9 mouse cellular contexts compared by ENCODE assay signal in genomic region chr12:8781681-8782378, GRCm38 (mm10). TPM values are rescaled to one million over a fixed set of nuclear protein-coding genes. Genes with fewer than 3 reads are reported as not detected.
DNase-seq lines count a peak whose midpoint lies in the region; ATAC-seq lines count a peak whose summit lies in the region.
"Had no signal": no experiment of that assay in that cellular context is flagged by ENCODE, and none has a peak within 500 bp of the region (broad histone marks: within the 10 kb centered on the region; RNA-seq: fewer than 3 reads in every experiment).

No protein-coding gene starts in this region.

- H3K4me2 ChIP-seq in heart, embryonic 11.5 days = no peak overlapping the region
- no peak overlapping the region for H3K4me2 ChIP-seq in midbrain, embryonic 13.5 days (replicated peaks)
- no peak overlapping the region for H3K4me2 ChIP-seq in neural tube, embryonic 15.5 days

- no peaks in the 10 kb centered on the region for H3K27me3 ChIP-seq in heart, embryonic 11.5 days (ENCODE audit: control insufficient read depth, insufficient read depth, low read length)
- no peaks in the 10 kb centered on the region for H3K27me3 ChIP-seq in midbrain, embryonic 13.5 days
- H3K27me3 ChIP-seq in neural tube, embryonic 15.5 days (replicated peaks) = no peaks in the 10 kb centered on the region

- peak; percentile 72 to 87 for DNase-seq in heart, adult 18-20 months
- peak; percentile 66 for DNase-seq in cerebellum, adult 8-10 months
- peak; percentile 68 to 78 for DNase-seq in heart, postnatal 14 days
- peak; percentile 22 for DNase-seq in ovary, postnatal 10 days (ENCODE audit: low spot score)
- DNase-seq in layer of hippocampus, adult 18-20 months (ENCODE audit: low spot score in 2 of 2) = no peak

- H3K4me3 ChIP-seq in heart, embryonic 11.5 days (ENCODE audit: low read depth, low read length) = no peak overlapping the region
- no peak overlapping the region for H3K4me3 ChIP-seq in midbrain, embryonic 13.5 days (replicated peaks)
- no peak overlapping the region for H3K4me3 ChIP-seq in neural tube, embryonic 15.5 days (replicated peaks)

- ATAC-seq in heart, embryonic 11.5 days (replicated peaks; ENCODE audit: insufficient number of reproducible peaks, low FRiP score, low TSS enrichment) = no peak
- ATAC-seq in midbrain, embryonic 13.5 days = no peak
- no peak for ATAC-seq in neural tube, embryonic 15.5 days (ENCODE audit: low FRiP score)

- no peaks in the 10 kb centered on the region for H3K36me3 ChIP-seq in heart, embryonic 11.5 days (ENCODE audit: control insufficient read depth, insufficient read depth, low read length)
- no peaks in the 10 kb centered on the region for H3K36me3 ChIP-seq in midbrain, embryonic 13.5 days
- no peaks in the 10 kb centered on the region for H3K36me3 ChIP-seq in neural tube, embryonic 15.5 days

- H3K9ac ChIP-seq in heart, embryonic 11.5 days (ENCODE audit: low read depth, low read length) = no peak overlapping the region
- no peak overlapping the region for H3K9ac ChIP-seq in midbrain, embryonic 13.5 days (replicated peaks)
- H3K9ac ChIP-seq in neural tube, embryonic 15.5 days (replicated peaks) = no peak overlapping the region

- no peaks in the 10 kb centered on the region for H3K9me3 ChIP-seq in heart, embryonic 11.5 days (replicated peaks; ENCODE audit: control insufficient read depth, low read length)
- H3K9me3 ChIP-seq in midbrain, embryonic 13.5 days = no peaks in the 10 kb centered on the region
- no peaks in the 10 kb centered on the region for H3K9me3 ChIP-seq in neural tube, embryonic 15.5 days (replicated peaks)

- intact Hi-C loops in heart, postnatal 14 days (cut with DNase I) = no loop called here

- WGBS in heart, embryonic 11.5 days (ENCODE audit: insufficient replicate concordance) = 74% methylated on average over 9 of the region's 9 CpGs
- 87% methylated on average over 9 of the region's 9 CpGs for WGBS in midbrain, embryonic 13.5 days
- 84% methylated on average over 9 of the region's 9 CpGs for WGBS in neural tube, embryonic 15.5 days

- peaks cover 13% of the 10 kb centered on the region for H3K4me1 ChIP-seq in heart, embryonic 11.5 days (ENCODE audit: control insufficient read depth, insufficient read depth, low read length)
- 0 out of 2 replicates have a peak, but pooled peaks cover 3% of the 10 kb centered on the region for H3K4me1 ChIP-seq in midbrain, embryonic 13.5 days (replicated peaks)
- no peaks in the 10 kb centered on the region for H3K4me1 ChIP-seq in neural tube, embryonic 15.5 days

- no peak overlapping the region for H3K27ac ChIP-seq in heart, embryonic 11.5 days (ENCODE audit: low read depth, low read length)
- H3K27ac ChIP-seq in midbrain, embryonic 13.5 days = no peak overlapping the region
- no peak overlapping the region for H3K27ac ChIP-seq in neural tube, embryonic 15.5 days (replicated peaks)
- H3K27ac ChIP-seq: macrophage had no signal

RNA-seq across cellular contexts. Expression of gene Sdc1, which starts 10.7 kb away (rescaled TPM):
- 1 to 10 TPM; 5.2 to 6.6 TPM for total RNA-seq in heart, adult 18-20 months (2021)
- 28.5 and 37.3 TPM in 2 replicates for polyA plus RNA-seq in heart, embryonic 11.5 days (2014; fragmentation: Nextera tagmentation; extraction: Ambion mirVana)
- 10 to 100 TPM; 10.9 to 12.2 TPM for total RNA-seq in heart, postnatal 14 days (2021)
- total RNA-seq in layer of hippocampus, adult 18-20 months (2021) = 1 to 10 TPM in 1 of 2 experiments, under 1 TPM in 1; 0.67 to 1.0 TPM
- polyA plus RNA-seq in midbrain, embryonic 13.5 days (2015; fragmentation: Nextera tagmentation; extraction: Ambion mirVana) = 30.1 and 30.8 TPM in 2 replicates
- 15.0 and 26.1 TPM in 2 replicates for polyA plus RNA-seq in neural tube, embryonic 15.5 days (2015; fragmentation: Nextera tagmentation; extraction: Ambion mirVana)

Comparison
In these comparisons a context has a peak if more than half of its experiments do, and no peak if none do; other contexts are left out.
1. DNase-seq: peak in heart, adult 18-20 months (2 of 2), cerebellum, adult 8-10 months (single experiment), heart, postnatal 14 days (2 of 2) and ovary, postnatal 10 days (single experiment); none in layer of hippocampus, adult 18-20 months (0 of 2).